Mouse (Mus musculus) gastrocnemius, adult 8-10 months (tissue): ENCODE data around the gene Mlec. TPM values are rescaled to one million over a fixed set of nuclear protein-coding genes. Genes with fewer than 3 reads are reported as not detected.
"Not testable (repeated sequence)": the region's sequence is repeated elsewhere in the genome, so short reads cannot be mapped to it uniquely, and the experiment has no call there.

Experiments used
- DNase-seq, 2 experiments: peaks; one replicate each; pipeline ENCODE4 v3.0.0; 2022; ENCODE audit warnings: low spot score in 2 of 2
- total RNA-seq, 4 experiments: library from RNA; stranded (reverse); gene quantifications; 2 replicates each; pipeline ENCODE4 v1.2.4; 2022

Mlec gene
- total RNA-seq, 4 experiments from 2014 or later = 140 to 220 (median 197) TPM

GRCm38 (mm10) chr5:115127421-115128179 is 30.4 kb downstream of the Mlec start:
- DNase-seq = no peak

- no peak for DNase-seq
Measured at GRCm38 (mm10) chr5:115126578-115127312, 31.2 kb downstream of the Mlec start.

- DNase-seq = peak; percentile 65 to 82
Measured at GRCm38 (mm10) chr5:115125211-115125871, 32.6 kb downstream of the Mlec start.

GRCm38 (mm10) chr5:115124690-115125089 is 33.3 kb downstream of the Mlec start:
- no peak for DNase-seq

GRCm38 (mm10) chr5:115120978-115121377 is 37.0 kb downstream of the Mlec start:
- no peak for DNase-seq

GRCm38 (mm10) chr5:115118961-115119570 is 38.9 kb downstream of the Mlec start, which contains the start of gene Acads:
Gene Acads (minus strand): TSS chr5:115119346.
- peak; percentile 89 for DNase-seq

- DNase-seq = no peak
Measured at GRCm38 (mm10) chr5:115117467-115117866, 40.5 kb downstream of the Mlec start.

- no peak for DNase-seq
Measured at GRCm38 (mm10) chr5:115116426-115116825, 41.6 kb downstream of the Mlec start.

- DNase-seq = no peak
Measured at GRCm38 (mm10) chr5:115114501-115114900, 43.5 kb downstream of the Mlec start.

- DNase-seq = no peak
Measured at GRCm38 (mm10) chr5:115113244-115113643, 44.7 kb downstream of the Mlec start.

GRCm38 (mm10) chr5:115111156-115111555 is 46.8 kb downstream of the Mlec start:
- DNase-seq = no peak

- not testable (repeated sequence) for DNase-seq
Measured at GRCm38 (mm10) chr5:115103253-115103652, 54.7 kb downstream of the Mlec start.

- DNase-seq = no peak
Measured at GRCm38 (mm10) chr5:115102231-115102630, 55.7 kb downstream of the Mlec start.

GRCm38 (mm10) chr5:115100473-115100872 is 57.5 kb downstream of the Mlec start:
- DNase-seq = no peak

GRCm38 (mm10) chr5:115099991-115100390 is 58.0 kb downstream of the Mlec start:
- DNase-seq = no peak

- DNase-seq = no peak
Measured at GRCm38 (mm10) chr5:115099530-115099929, 58.4 kb downstream of the Mlec start.

- no peak for DNase-seq
Measured at GRCm38 (mm10) chr5:115098195-115098594, 59.8 kb downstream of the Mlec start, which contains the start of gene Gm10401. Gene Gm10401 (minus strand): TSS chr5:115098295.
